Mouse (Mus musculus): ENCODE results near the gene Aars2. TPM values are rescaled to one million over a fixed set of nuclear protein-coding genes. Genes with fewer than 3 reads are reported as not detected.

The Aars2 gene
- polyA plus RNA-seq, 1 experiment: 29.1 TPM

DNA sequence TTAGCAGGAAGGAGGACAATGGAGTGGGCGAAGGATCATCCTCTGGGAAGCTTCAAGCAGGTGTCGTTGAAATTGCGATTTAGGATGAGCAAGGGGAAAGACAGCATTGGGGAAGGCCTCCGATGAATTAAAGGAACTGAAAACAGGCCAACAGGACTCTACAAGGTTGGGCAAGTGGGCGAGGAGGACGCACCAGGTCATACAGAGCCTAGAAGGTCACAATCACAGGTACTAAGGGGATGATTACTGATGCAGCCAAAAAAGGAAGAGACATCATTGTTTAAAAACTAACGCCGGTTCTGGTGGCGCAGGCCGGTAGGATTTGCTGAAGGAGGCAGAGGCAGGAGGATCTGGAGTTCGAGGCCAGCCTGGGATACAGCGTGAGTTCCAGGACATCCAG is 56.6 kb downstream of the Aars2 start:
- no peaks in the 10 kb centered on the region for H3K4me1 ChIP-seq (ENCODE audit: control insufficient read depth, insufficient read depth, low read length)
- H3K4me3 ChIP-seq (ENCODE audit: insufficient read depth, low read length): no peak overlapping the region; the same call in 1 of the 2 replicates
- TF ChIP-seq POLR2A (IDR thresholded peaks at IDR 0.05; ENCODE audit: extremely low read depth, insufficient read depth, low read length) (no peak), CTCF (IDR thresholded peaks at IDR 0.05; ENCODE audit: extremely low read depth, insufficient read depth, low read length) (no peak)
- H3K27ac ChIP-seq (ENCODE audit: insufficient read depth, low read length): no peak overlapping the region

- TF ChIP-seq POLR2A (IDR thresholded peaks at IDR 0.05; ENCODE audit: extremely low read depth, insufficient read depth, low read length) (peak; percentile 46; the same call in 1 of the 2 replicates), CTCF (IDR thresholded peaks at IDR 0.05; ENCODE audit: extremely low read depth, insufficient read depth, low read length) (peak; percentile 64)
- H3K4me1 ChIP-seq (ENCODE audit: control insufficient read depth, insufficient read depth, low read length): no peaks in the 10 kb centered on the region
- peak within 1 kb of the TSS; percentile 81 for H3K27ac ChIP-seq (ENCODE audit: insufficient read depth, low read length)
- peak within 1 kb of the TSS; percentile 79 for H3K4me3 ChIP-seq (ENCODE audit: insufficient read depth, low read length)
Measured at GRCm38 (mm10) chr17:45563655-45564530, 57.3 kb downstream of the Aars2 start, which contains the start of gene Slc35b2. Gene Slc35b2, plus strand, starts transcription at chr17:45563874.

GRCm38 (mm10) chr17:45564531-45565084 is 58.0 kb downstream of the Aars2 start:
- no peak for TF ChIP-seq CTCF (IDR thresholded peaks at IDR 0.05; ENCODE audit: extremely low read depth, insufficient read depth, low read length)
- no peak for TF ChIP-seq POLR2A (IDR thresholded peaks at IDR 0.05; ENCODE audit: extremely low read depth, insufficient read depth, low read length)
- Histone ChIP-seq H3K4me3 (ENCODE audit: insufficient read depth, low read length) (peak overlapping the region; percentile 79), H3K27ac (ENCODE audit: insufficient read depth, low read length) (no peak overlapping the region; the same call in 1 of the 2 replicates), H3K4me1 (ENCODE audit: control insufficient read depth, insufficient read depth, low read length) (no peaks in the 10 kb centered on the region)

GRCm38 (mm10) chr17:45565103-45565502 is 58.5 kb downstream of the Aars2 start:
- TF ChIP-seq CTCF (IDR thresholded peaks at IDR 0.05; ENCODE audit: extremely low read depth, insufficient read depth, low read length): no peak
- TF ChIP-seq POLR2A (IDR thresholded peaks at IDR 0.05; ENCODE audit: extremely low read depth, insufficient read depth, low read length): no peak
- Histone ChIP-seq H3K27ac (ENCODE audit: insufficient read depth, low read length) (no peak overlapping the region), H3K4me3 (ENCODE audit: insufficient read depth, low read length) (no peak overlapping the region; the same call in 1 of the 2 replicates), H3K4me1 (ENCODE audit: control insufficient read depth, insufficient read depth, low read length) (peaks cover 2% of the 10 kb centered on the region; the same call in 1 of the 2 replicates)

- H3K4me3 ChIP-seq (ENCODE audit: insufficient read depth, low read length): no peak overlapping the region
- H3K27ac ChIP-seq (ENCODE audit: insufficient read depth, low read length): no peak overlapping the region
- peaks cover 3% of the 10 kb centered on the region; the same call in 1 of the 2 replicates for H3K4me1 ChIP-seq (ENCODE audit: control insufficient read depth, insufficient read depth, low read length)
- TF ChIP-seq POLR2A (IDR thresholded peaks at IDR 0.05; ENCODE audit: extremely low read depth, insufficient read depth, low read length): no peak
- no peak for TF ChIP-seq CTCF (IDR thresholded peaks at IDR 0.05; ENCODE audit: extremely low read depth, insufficient read depth, low read length)
Measured at GRCm38 (mm10) chr17:45566031-45566359, 59.4 kb downstream of the Aars2 start.

- Histone ChIP-seq H3K4me1 (ENCODE audit: control insufficient read depth, insufficient read depth, low read length) (peaks cover 4% of the 10 kb centered on the region; the same call in 1 of the 2 replicates), H3K27ac (ENCODE audit: insufficient read depth, low read length) (no peak overlapping the region), H3K4me3 (ENCODE audit: insufficient read depth, low read length) (no peak overlapping the region)
- TF ChIP-seq CTCF (IDR thresholded peaks at IDR 0.05; ENCODE audit: extremely low read depth, insufficient read depth, low read length) (no peak), POLR2A (IDR thresholded peaks at IDR 0.05; ENCODE audit: extremely low read depth, insufficient read depth, low read length) (no peak)
Measured at GRCm38 (mm10) chr17:45566360-45567161, 59.9 kb downstream of the Aars2 start.

DNA sequence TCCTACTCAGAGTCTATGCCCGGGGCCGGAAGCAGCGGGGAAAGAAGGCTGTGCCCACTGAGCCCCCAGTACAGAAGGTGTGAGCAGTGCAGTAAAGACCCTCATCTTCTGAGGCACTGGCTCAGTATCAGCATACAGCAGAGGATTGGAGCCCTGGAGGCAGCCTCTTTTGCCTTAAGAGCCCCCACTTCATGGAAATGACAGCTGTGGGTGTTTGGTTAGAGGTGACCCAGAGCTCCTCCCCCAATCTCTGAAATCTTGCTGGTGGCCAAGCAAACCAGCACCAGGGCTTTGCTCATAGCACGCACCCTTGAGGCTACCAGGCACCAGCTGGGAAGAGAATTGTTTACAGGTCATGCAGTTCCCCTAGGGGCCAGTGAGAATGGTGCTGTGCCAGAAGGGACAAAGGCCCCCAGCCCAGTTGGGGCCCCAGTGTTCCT is 60.5 kb downstream of the Aars2 start:
- no peak overlapping the region for H3K27ac ChIP-seq (ENCODE audit: insufficient read depth, low read length)
- H3K4me1 ChIP-seq (ENCODE audit: control insufficient read depth, insufficient read depth, low read length): peaks cover 4% of the 10 kb centered on the region; the same call in 1 of the 2 replicates
- TF ChIP-seq CTCF (IDR thresholded peaks at IDR 0.05; ENCODE audit: extremely low read depth, insufficient read depth, low read length) (no peak), POLR2A (IDR thresholded peaks at IDR 0.05; ENCODE audit: extremely low read depth, insufficient read depth, low read length) (no peak)
- H3K4me3 ChIP-seq (ENCODE audit: insufficient read depth, low read length): no peak overlapping the region

GRCm38 (mm10) chr17:45568990-45569389 is 62.3 kb downstream of the Aars2 start:
- H3K4me3 ChIP-seq (ENCODE audit: insufficient read depth, low read length): no peak overlapping the region
- no peak overlapping the region for H3K27ac ChIP-seq (ENCODE audit: insufficient read depth, low read length)
- no peak for TF ChIP-seq POLR2A (IDR thresholded peaks at IDR 0.05; ENCODE audit: extremely low read depth, insufficient read depth, low read length)
- H3K4me1 ChIP-seq (ENCODE audit: control insufficient read depth, insufficient read depth, low read length): peaks cover 4% of the 10 kb centered on the region; the same call in 1 of the 2 replicates

DNA sequence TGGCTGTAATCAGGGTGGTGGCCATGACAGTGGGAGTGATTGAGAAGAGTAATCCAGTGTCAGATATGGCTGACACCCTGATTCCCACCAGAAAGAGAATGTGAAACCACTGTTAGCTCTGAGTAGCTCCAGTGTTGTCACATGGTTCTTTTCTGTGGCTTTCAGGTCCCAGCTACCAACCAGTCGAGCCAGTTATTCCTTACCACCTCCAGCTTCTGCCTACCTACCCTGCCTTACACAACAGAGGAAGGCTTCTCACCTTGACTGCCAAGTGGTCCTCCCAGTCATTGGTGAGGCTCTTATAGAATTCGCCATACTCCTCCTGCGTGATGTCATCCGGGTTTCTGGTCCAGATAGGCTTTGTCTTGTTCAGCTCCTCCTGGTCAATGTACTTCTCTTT is 63.4 kb downstream of the Aars2 start:
- no peak overlapping the region for H3K27ac ChIP-seq (ENCODE audit: insufficient read depth, low read length)
- H3K4me3 ChIP-seq (ENCODE audit: insufficient read depth, low read length): no peak overlapping the region
- H3K4me1 ChIP-seq (ENCODE audit: control insufficient read depth, insufficient read depth, low read length): peaks cover 4% of the 10 kb centered on the region; the same call in 1 of the 2 replicates
- TF ChIP-seq CTCF (IDR thresholded peaks at IDR 0.05; ENCODE audit: extremely low read depth, insufficient read depth, low read length) (no peak), POLR2A (IDR thresholded peaks at IDR 0.05; ENCODE audit: extremely low read depth, insufficient read depth, low read length) (no peak)

Other genes starting within 250 kb of the Aars2 start
- 28.6 and 29.7 TPM in 2 replicates for gene Cdc5l, start 73.1 kb upstream of the Aars2 start, polyA plus RNA-seq (2012; rRNA removed)
- gene Spats1, start 31.4 kb upstream of the Aars2 start, polyA plus RNA-seq (2012; rRNA removed): 4.0 and 4.3 TPM in 2 replicates
- gene Tcte1, start 16.6 kb downstream of the Aars2 start, polyA plus RNA-seq (2012; rRNA removed): 3.4 and 3.7 TPM in 2 replicates
- 85.7 and 94.1 TPM in 2 replicates for gene Tmem151b, start 42.8 kb downstream of the Aars2 start, polyA plus RNA-seq (2012; rRNA removed)
- gene Nfkbie, start 48.9 kb downstream of the Aars2 start, polyA plus RNA-seq (2012; rRNA removed): 2.1 and 2.3 TPM in 2 replicates
- 52.4 and 52.6 TPM in 2 replicates for gene Slc35b2, start 57.0 kb downstream of the Aars2 start, polyA plus RNA-seq (2012; rRNA removed)
- 980 and 997 TPM in 2 replicates for gene Hsp90ab1, start 66.4 kb downstream of the Aars2 start, polyA plus RNA-seq (2012; rRNA removed)
- 35.9 and 37.6 TPM in 2 replicates for gene Slc29a1, start 92.8 kb downstream of the Aars2 start, polyA plus RNA-seq (2012; rRNA removed)
- gene Mymx, start 95.3 kb downstream of the Aars2 start, polyA plus RNA-seq (2012; rRNA removed): not detected in 2 replicates
- 0.21 and 2.1 TPM in 2 replicates for gene Capn11, start 152.5 kb downstream of the Aars2 start, polyA plus RNA-seq (2012; rRNA removed)
- gene Mrpl14, start 179.5 kb downstream of the Aars2 start, polyA plus RNA-seq (2012; rRNA removed): 57.1 and 63.8 TPM in 2 replicates
- gene Tmem63b, start 180.1 kb downstream of the Aars2 start, polyA plus RNA-seq (2012; rRNA removed): 206 and 219 TPM in 2 replicates
- 0.44 TPM in 1 of 2 replicates, not detected in the other for gene 1600014C23Rik, start 227.0 kb downstream of the Aars2 start, polyA plus RNA-seq (2012; rRNA removed)

All from cortical plate, adult 2 months (tissue).